ENCODE assay signal across 9 mouse cellular contexts in the genomic region with DNA sequence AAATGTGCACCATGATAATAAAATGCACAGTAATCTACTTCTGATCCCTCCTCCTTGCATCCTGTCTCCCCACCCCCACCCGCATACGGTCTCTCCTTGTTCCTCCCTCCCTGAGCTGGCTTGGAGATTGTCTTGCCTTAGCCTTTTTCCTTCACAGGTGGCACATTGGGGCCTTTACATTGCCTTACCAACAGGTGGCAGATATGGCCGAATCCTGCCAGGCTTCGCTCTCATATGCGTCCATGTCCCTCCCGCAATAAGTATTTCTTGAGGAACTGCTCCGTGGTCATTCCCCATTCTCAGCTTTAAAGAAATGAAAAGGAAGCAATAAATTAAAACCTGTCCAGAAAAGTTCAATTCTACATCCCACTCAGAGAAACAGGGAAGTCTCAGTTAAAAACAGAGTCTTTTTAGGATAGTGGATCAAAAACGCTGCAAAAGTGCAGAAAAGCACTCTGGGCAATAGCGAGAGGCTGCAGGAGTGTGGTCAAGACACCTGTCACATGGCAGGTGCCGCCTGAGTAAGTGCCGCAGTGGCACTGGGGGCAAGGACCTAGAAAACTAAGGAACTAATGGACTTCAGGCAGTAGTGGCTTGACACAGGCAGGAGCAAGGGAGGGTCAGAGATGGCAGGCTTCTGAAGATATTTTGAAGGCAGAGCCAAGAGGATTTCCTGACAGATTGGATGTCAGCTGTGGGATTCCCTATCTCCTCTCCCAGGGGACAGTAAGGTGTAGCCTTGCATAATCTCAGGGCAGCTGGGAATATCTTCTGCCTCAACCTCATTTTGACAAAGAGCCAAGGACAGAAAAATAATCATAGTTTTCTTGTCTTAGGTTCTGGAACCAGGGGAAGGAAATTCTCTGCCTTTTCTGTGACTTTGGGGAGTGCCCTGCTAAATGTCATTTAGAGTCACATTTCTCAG. TPM values are rescaled to one million over a fixed set of nuclear protein-coding genes. Genes with fewer than 3 reads are reported as not detected.
DNase-seq lines count a peak whose midpoint lies in the region; ATAC-seq and TF ChIP-seq lines count a peak whose summit lies in the region.
"Had no signal": no experiment of that assay in that cellular context is flagged by ENCODE, and none has a peak within 500 bp of the region (broad histone marks: within the 10 kb centered on the region; RNA-seq: fewer than 3 reads in every experiment).

No protein-coding gene starts in this region.

- no peaks in the 10 kb centered on the region for H3K9me3 ChIP-seq in heart, embryonic 14.5 days (ENCODE audit: control insufficient read depth, low read length)
- H3K9me3 ChIP-seq in liver, embryonic 14.5 days (ENCODE audit: control insufficient read depth, low read length) = no peaks in the 10 kb centered on the region
- H3K9me3 ChIP-seq in hindbrain, embryonic 14.5 days (ENCODE audit: control insufficient read depth, low read length) = no peaks in the 10 kb centered on the region
- H3K9me3 ChIP-seq: limb, embryonic 15.5 days had no signal

- no peaks in the 10 kb centered on the region for H3K36me3 ChIP-seq in heart, embryonic 14.5 days (ENCODE audit: control insufficient read depth, insufficient read depth, low read length)
- no peaks in the 10 kb centered on the region for H3K36me3 ChIP-seq in liver, embryonic 14.5 days (replicated peaks; ENCODE audit: control insufficient read depth, insufficient read depth, low read depth)
- no peaks in the 10 kb centered on the region for H3K36me3 ChIP-seq in hindbrain, embryonic 14.5 days (replicated peaks; ENCODE audit: control insufficient read depth, insufficient read depth)
- H3K36me3 ChIP-seq: limb, embryonic 15.5 days had no signal

- no peaks in the 10 kb centered on the region for H3K27me3 ChIP-seq in heart, embryonic 14.5 days (ENCODE audit: control insufficient read depth, insufficient read depth, low read length)
- no peaks in the 10 kb centered on the region for H3K27me3 ChIP-seq in liver, embryonic 14.5 days (ENCODE audit: control insufficient read depth, insufficient read depth, low read length)
- H3K27me3 ChIP-seq in hindbrain, embryonic 14.5 days (ENCODE audit: control insufficient read depth, insufficient read depth, low read length) = no peaks in the 10 kb centered on the region
- H3K27me3 ChIP-seq: limb, embryonic 15.5 days had no signal

- peaks cover 15% of the 10 kb centered on the region for H3K4me1 ChIP-seq in brown adipose tissue, adult 24 weeks (ENCODE audit: control insufficient read depth, insufficient read depth, insufficient read length, low read length)
- H3K4me1 ChIP-seq in heart, embryonic 14.5 days (ENCODE audit: control insufficient read depth in 2 of 2, insufficient read depth in 2 of 2, low read length in 2 of 2) = peaks cover 9 to 32% of the 10 kb centered on the region in 2 experiments
- H3K4me1 ChIP-seq in liver, embryonic 14.5 days (replicated peaks; ENCODE audit: control insufficient read depth in 2 of 2, insufficient read depth in 2 of 2, low read length in 1 of 2) = peaks cover 0 to 9% of the 10 kb centered on the region in 2 experiments; a peak in 3 of 4 replicates
- no peaks in the 10 kb centered on the region; the same call in 1 of the 2 replicates for H3K4me1 ChIP-seq in hindbrain, embryonic 14.5 days (replicated peaks; ENCODE audit: control insufficient read depth, insufficient read depth, low read length)

- 0 out of 2 replicates have a peak overlapping the region, but pooled peaks have one; percentile 16 for H3K9ac ChIP-seq in heart, embryonic 14.5 days (ENCODE audit: low read length)
- no peak overlapping the region for H3K9ac ChIP-seq in liver, embryonic 14.5 days (replicated peaks)
- no peak overlapping the region for H3K9ac ChIP-seq in hindbrain, embryonic 14.5 days
- H3K9ac ChIP-seq: limb, embryonic 15.5 days had no signal

- intact Hi-C loops in left cerebral cortex, postnatal 4 days (cut with DNase I) = loop anchor here (5.0 kb wide), 3 partner anchors 93 to 448 kb away; partner anchors contain the start of gene Dusp6

- 0 out of 2 replicates have a peak overlapping the region, but pooled peaks have one; percentile 4 for H3K4me2 ChIP-seq in heart, embryonic 14.5 days (ENCODE audit: low read length)
- H3K4me2 ChIP-seq in liver, embryonic 14.5 days (ENCODE audit: low read depth) = no peak overlapping the region
- no peak overlapping the region for H3K4me2 ChIP-seq in hindbrain, embryonic 14.5 days (replicated peaks)
- H3K4me2 ChIP-seq: limb, embryonic 15.5 days had no signal

- ATAC-seq in heart, embryonic 14.5 days (ENCODE audit: insufficient number of reproducible peaks, insufficient read depth, low FRiP score, low read depth) = peak; percentile 8; the same call in 1 of the 2 replicates
- ATAC-seq in liver, embryonic 14.5 days (ENCODE audit: insufficient read depth) = no peak
- no peak for ATAC-seq in activated CD4-positive, CD25-positive, alpha-beta regulatory T cell, adult 4 months
- no peak for ATAC-seq in hindbrain, embryonic 14.5 days (ENCODE audit: low FRiP score)

- H3K4me3 ChIP-seq in brown adipose tissue, adult 24 weeks (ENCODE audit: insufficient read depth, low read depth, low read length) = no peak overlapping the region
- H3K4me3 ChIP-seq in heart, embryonic 14.5 days (ENCODE audit: control insufficient read depth in 1 of 2, insufficient read depth in 1 of 2, low read depth in 1 of 2, low read length in 2 of 2) = no peak overlapping the region
- no peak overlapping the region for H3K4me3 ChIP-seq in liver, embryonic 14.5 days (ENCODE audit: insufficient read depth in 1 of 2, low read depth in 2 of 2, low read length in 2 of 2)
- no peak overlapping the region for H3K4me3 ChIP-seq in hindbrain, embryonic 14.5 days (replicated peaks; ENCODE audit: low read length)
- H3K4me3 ChIP-seq: limb, embryonic 15.5 days had no signal

- DNase-seq in left cerebral cortex, postnatal 4 days = peak; percentile 34
- DNase-seq in left cerebral cortex, adult 18-20 months (ENCODE audit: low spot score in 2 of 2) = no peak
- DNase-seq in liver, embryonic 14.5 days (ENCODE audit: low read depth in 3 of 3, low spot score in 3 of 3) = no peak
- peak; percentile 48 for DNase-seq in thymus, postnatal 0 days (ENCODE audit: low spot score)
- no peak for DNase-seq in hindbrain, embryonic 14.5 days (ENCODE audit: low spot score)

- peak overlapping the region; percentile 26 for H3K27ac ChIP-seq in brown adipose tissue, adult 24 weeks (replicated peaks; ENCODE audit: low read depth, low read length)
- H3K27ac ChIP-seq in heart, embryonic 14.5 days (replicated peaks in 1 of 2; ENCODE audit: control insufficient read depth in 1 of 2, insufficient read depth in 1 of 2, low read depth in 2 of 2, low read length in 2 of 2) = peak overlapping the region in 1 of 2 experiments; percentile 47; a peak in 2 of 4 replicates
- no peak overlapping the region for H3K27ac ChIP-seq in liver, embryonic 14.5 days
- no peak overlapping the region for H3K27ac ChIP-seq in hindbrain, embryonic 14.5 days
- H3K27ac ChIP-seq: limb, embryonic 15.5 days had no signal

- 0 out of 2 replicates have a peak, but pooled peaks have one; percentile 2 for TF ChIP-seq CTCF in liver, embryonic 14.5 days (IDR thresholded peaks at IDR 0.05; ENCODE audit: low read depth)

- no peak for TF ChIP-seq EP300 in liver, embryonic 14.5 days (IDR thresholded peaks at IDR 0.05; ENCODE audit: low read depth)

- WGBS in heart, embryonic 14.5 days = 60% methylated on average over 11 of the region's 11 CpGs
- WGBS in liver, embryonic 14.5 days (ENCODE audit: insufficient replicate concordance) = 55% methylated on average over 11 of the region's 11 CpGs
- WGBS in hindbrain, embryonic 14.5 days = 87% methylated on average over 11 of the region's 11 CpGs

RNA-seq across cellular contexts. Expression of gene Phxr2, which starts 43.0 kb away (rescaled TPM):
- total RNA-seq in left cerebral cortex, postnatal 4 days (2021) = not detected
- not detected for total RNA-seq in left cerebral cortex, adult 18-20 months (2021)
- polyA plus RNA-seq in brown adipose tissue, adult 24 weeks (2012; ENCODE audit: insufficient read depth, insufficient read length, missing spikeins) = not detected in 2 replicates
- polyA plus RNA-seq in heart, embryonic 14.5 days (2014; fragmentation: Nextera tagmentation; extraction: Ambion mirVana) = not detected in 2 replicates
- not detected in 2 replicates for polyA plus RNA-seq in liver, embryonic 14.5 days (2012; rRNA removed)
- polyA plus RNA-seq in liver, embryonic 14.5 days (2014; fragmentation: Nextera tagmentation; extraction: Ambion mirVana) = not detected in 2 replicates
- polyA plus RNA-seq in thymus, postnatal 0 days (2015; fragmentation: Nextera tagmentation; extraction: Ambion mirVana) = 0.43 and 0.50 TPM in 2 replicates
- under 1 TPM in 1 of 2 experiments, not detected in 1; 0.67 TPM for polyA plus RNA-seq in activated CD4-positive, CD25-positive, alpha-beta regulatory T cell, adult 4 months (2017; shearing (Covaris generic))
- polyA plus RNA-seq in hindbrain, embryonic 14.5 days (2014; fragmentation: Nextera tagmentation; extraction: Ambion mirVana) = not detected in 2 replicates
- polyA plus RNA-seq: limb, embryonic 15.5 days had no signal

Comparison
In these comparisons a context has a peak if more than half of its experiments do, and no peak if none do; other contexts are left out.
1. DNase-seq: peak in left cerebral cortex, postnatal 4 days (single experiment) and thymus, postnatal 0 days (single experiment); none in left cerebral cortex, adult 18-20 months (0 of 2), liver, embryonic 14.5 days (0 of 3) and hindbrain, embryonic 14.5 days (single experiment).